Mouse (Mus musculus): ENCODE data around the gene Snap91. TPM values are rescaled to one million over a fixed set of nuclear protein-coding genes. Genes with fewer than 3 reads are reported as not detected.

The Snap91 gene
- polyA plus RNA-seq, 1 experiment = 0.53 TPM

GRCm38 (mm10) chr9:86728214-86728814 lies 152.1 kb downstream of the Snap91 start:
- Histone ChIP-seq H3K27ac (ENCODE audit: insufficient read depth, low read length) (no peak overlapping the region), H3K36me3 (ENCODE audit: control insufficient read depth, insufficient read depth, low read length) (no peaks in the 10 kb centered on the region), H3K4me3 (ENCODE audit: extremely low read depth, insufficient read depth, insufficient read length) (no peak overlapping the region), H3K27me3 (ENCODE audit: control insufficient read depth, insufficient read depth, low read length) (no peaks in the 10 kb centered on the region), H3K4me1 (ENCODE audit: control insufficient read depth, insufficient read depth, insufficient read length) (no peaks in the 10 kb centered on the region)
- 91% methylated on average over 10 of the region's 10 CpGs for WGBS
- no peak for DNase-seq (ENCODE audit: low read depth in 1 of 2, low spot score in 2 of 2)
- no peak for TF ChIP-seq POLR2A (IDR thresholded peaks at IDR 0.05; ENCODE audit: low read depth, low read length)
- no peak for TF ChIP-seq CTCF (IDR thresholded peaks at IDR 0.05; ENCODE audit: extremely low read depth, insufficient read depth, insufficient read length, insufficient replicate concordance)

- Histone ChIP-seq H3K36me3 (ENCODE audit: control insufficient read depth, insufficient read depth, low read length) (no peaks in the 10 kb centered on the region), H3K4me1 (ENCODE audit: control insufficient read depth, insufficient read depth, insufficient read length) (no peaks in the 10 kb centered on the region), H3K27me3 (ENCODE audit: control insufficient read depth, insufficient read depth, low read length) (no peaks in the 10 kb centered on the region), H3K27ac (ENCODE audit: insufficient read depth, low read length) (no peak overlapping the region), H3K4me3 (ENCODE audit: extremely low read depth, insufficient read depth, insufficient read length) (no peak overlapping the region)
- 80% methylated on average over 5 of the region's 5 CpGs for WGBS
- DNase-seq (ENCODE audit: low read depth in 1 of 2, low spot score in 2 of 2) = no peak
- TF ChIP-seq CTCF (IDR thresholded peaks at IDR 0.05; ENCODE audit: extremely low read depth, insufficient read depth, insufficient read length, insufficient replicate concordance) = no peak
- TF ChIP-seq POLR2A (IDR thresholded peaks at IDR 0.05; ENCODE audit: low read depth, low read length) = no peak
Measured at GRCm38 (mm10) chr9:86726381-86726720, 154.1 kb downstream of the Snap91 start.

GRCm38 (mm10) chr9:86725604-86726380 lies 154.7 kb downstream of the Snap91 start:
- 74% methylated on average over 7 of the region's 7 CpGs for WGBS
- TF ChIP-seq POLR2A (IDR thresholded peaks at IDR 0.05; ENCODE audit: low read depth, low read length) (no peak), CTCF (IDR thresholded peaks at IDR 0.05; ENCODE audit: extremely low read depth, insufficient read depth, insufficient read length, insufficient replicate concordance) (no peak)
- H3K4me1 ChIP-seq (ENCODE audit: control insufficient read depth, insufficient read depth, insufficient read length) = no peaks in the 10 kb centered on the region
- no peak overlapping the region for H3K4me3 ChIP-seq (ENCODE audit: extremely low read depth, insufficient read depth, insufficient read length)
- no peak overlapping the region for H3K27ac ChIP-seq (ENCODE audit: insufficient read depth, low read length)
- H3K36me3 ChIP-seq (ENCODE audit: control insufficient read depth, insufficient read depth, low read length) = no peaks in the 10 kb centered on the region
- H3K27me3 ChIP-seq (ENCODE audit: control insufficient read depth, insufficient read depth, low read length) = no peaks in the 10 kb centered on the region
- DNase-seq (ENCODE audit: low read depth in 1 of 2, low spot score in 2 of 2) = no peak

- TF ChIP-seq CTCF (IDR thresholded peaks at IDR 0.05; ENCODE audit: extremely low read depth, insufficient read depth, insufficient read length, insufficient replicate concordance) = no peak
- no peak for TF ChIP-seq POLR2A (IDR thresholded peaks at IDR 0.05; ENCODE audit: low read depth, low read length)
- Histone ChIP-seq H3K27me3 (ENCODE audit: control insufficient read depth, insufficient read depth, low read length) (no peaks in the 10 kb centered on the region), H3K27ac (ENCODE audit: insufficient read depth, low read length) (no peak overlapping the region), H3K4me1 (ENCODE audit: control insufficient read depth, insufficient read depth, insufficient read length) (no peaks in the 10 kb centered on the region), H3K36me3 (ENCODE audit: control insufficient read depth, insufficient read depth, low read length) (no peaks in the 10 kb centered on the region), H3K4me3 (ENCODE audit: extremely low read depth, insufficient read depth, insufficient read length) (no peak overlapping the region)
- WGBS = 92% methylated on average over 4 of the region's 4 CpGs
- DNase-seq (ENCODE audit: low read depth in 1 of 2, low spot score in 2 of 2) = no peak
Measured at GRCm38 (mm10) chr9:86725066-86725465, 155.4 kb downstream of the Snap91 start.

GRCm38 (mm10) chr9:86720794-86721193 lies 159.7 kb downstream of the Snap91 start:
- Histone ChIP-seq H3K36me3 (ENCODE audit: control insufficient read depth, insufficient read depth, low read length) (no peaks in the 10 kb centered on the region), H3K4me1 (ENCODE audit: control insufficient read depth, insufficient read depth, insufficient read length) (no peaks in the 10 kb centered on the region), H3K27ac (ENCODE audit: insufficient read depth, low read length) (no peak overlapping the region), H3K27me3 (ENCODE audit: control insufficient read depth, insufficient read depth, low read length) (no peaks in the 10 kb centered on the region), H3K4me3 (ENCODE audit: extremely low read depth, insufficient read depth, insufficient read length) (no peak overlapping the region)
- 70% methylated on average over 2 of the region's 2 CpGs for WGBS
- no peak for TF ChIP-seq CTCF (IDR thresholded peaks at IDR 0.05; ENCODE audit: extremely low read depth, insufficient read depth, insufficient read length, insufficient replicate concordance)
- TF ChIP-seq POLR2A (IDR thresholded peaks at IDR 0.05; ENCODE audit: low read depth, low read length) = no peak
- no peak for DNase-seq (ENCODE audit: low read depth in 1 of 2, low spot score in 2 of 2)

GRCm38 (mm10) chr9:86720227-86720626 lies 160.2 kb downstream of the Snap91 start:
- Histone ChIP-seq H3K27ac (ENCODE audit: insufficient read depth, low read length) (no peak overlapping the region), H3K4me3 (ENCODE audit: extremely low read depth, insufficient read depth, insufficient read length) (no peak overlapping the region), H3K27me3 (ENCODE audit: control insufficient read depth, insufficient read depth, low read length) (no peaks in the 10 kb centered on the region), H3K36me3 (ENCODE audit: control insufficient read depth, insufficient read depth, low read length) (no peaks in the 10 kb centered on the region), H3K4me1 (ENCODE audit: control insufficient read depth, insufficient read depth, insufficient read length) (no peaks in the 10 kb centered on the region)
- TF ChIP-seq CTCF (IDR thresholded peaks at IDR 0.05; ENCODE audit: extremely low read depth, insufficient read depth, insufficient read length, insufficient replicate concordance) (no peak), POLR2A (IDR thresholded peaks at IDR 0.05; ENCODE audit: low read depth, low read length) (no peak)
- 90% methylated on average over 5 of the region's 5 CpGs for WGBS
- DNase-seq (ENCODE audit: low read depth in 1 of 2, low spot score in 2 of 2) = no peak

GRCm38 (mm10) chr9:86717119-86717518 lies 163.3 kb downstream of the Snap91 start:
- WGBS = 88% methylated on average over 5 of the region's 5 CpGs
- no peak for DNase-seq (ENCODE audit: low read depth in 1 of 2, low spot score in 2 of 2)
- H3K4me3 ChIP-seq (ENCODE audit: extremely low read depth, insufficient read depth, insufficient read length) = no peak overlapping the region
- H3K36me3 ChIP-seq (ENCODE audit: control insufficient read depth, insufficient read depth, low read length) = no peaks in the 10 kb centered on the region
- H3K27ac ChIP-seq (ENCODE audit: insufficient read depth, low read length) = no peak overlapping the region
- H3K27me3 ChIP-seq (ENCODE audit: control insufficient read depth, insufficient read depth, low read length) = no peaks in the 10 kb centered on the region
- no peak for TF ChIP-seq POLR2A (IDR thresholded peaks at IDR 0.05; ENCODE audit: low read depth, low read length)
- TF ChIP-seq CTCF (IDR thresholded peaks at IDR 0.05; ENCODE audit: extremely low read depth, insufficient read depth, insufficient read length, insufficient replicate concordance) = no peak
- H3K4me1 ChIP-seq (ENCODE audit: control insufficient read depth, insufficient read depth, insufficient read length) = no peaks in the 10 kb centered on the region

Measured in spleen, adult 2 months (tissue).